Mouse (Mus musculus): ENCODE results near the gene Mafk. TPM values are rescaled to one million over a fixed set of nuclear protein-coding genes. Genes with fewer than 3 reads are reported as not detected.

The Mafk gene
- polyA plus RNA-seq, 1 experiment from 2014 or later = 11.4 TPM

Small RNAs within 50 kb of the gene (microRNA-seq; reads per million reads assigned to microRNA genes)
- not detected for gene Mir7037

Other genes with a start within 250 kb of the Mafk start
- gene Uncx, start 248.0 kb upstream of the Mafk start, polyA plus RNA-seq (2016; fragmentation: Nextera tagmentation; extraction: Ambion mirVana) = 32.5 and 37.0 TPM in 2 replicates
- gene Micall2, start 55.2 kb upstream of the Mafk start, polyA plus RNA-seq (2016; fragmentation: Nextera tagmentation; extraction: Ambion mirVana) = 6.2 and 6.5 TPM in 2 replicates
- 37.7 and 40.8 TPM in 2 replicates for gene Ints1, start 15.8 kb upstream of the Mafk start, polyA plus RNA-seq (2016; fragmentation: Nextera tagmentation; extraction: Ambion mirVana)
- gene Tmem184a, start 28.4 kb downstream of the Mafk start, polyA plus RNA-seq (2016; fragmentation: Nextera tagmentation; extraction: Ambion mirVana) = 0.54 and 0.85 TPM in 2 replicates
- 0.76 TPM in 1 of 2 replicates, not detected in the other for gene Gm26938, start 34.9 kb downstream of the Mafk start, polyA plus RNA-seq (2016; fragmentation: Nextera tagmentation; extraction: Ambion mirVana)
- 72.5 and 75.8 TPM in 2 replicates for gene Psmg3, start 35.4 kb downstream of the Mafk start, polyA plus RNA-seq (2016; fragmentation: Nextera tagmentation; extraction: Ambion mirVana)
- gene Elfn1, start 116.4 kb downstream of the Mafk start, polyA plus RNA-seq (2016; fragmentation: Nextera tagmentation; extraction: Ambion mirVana) = 0.81 and 0.88 TPM in 2 replicates

Measured in forebrain, embryonic 12.5 days (tissue).